Mouse (Mus musculus): ENCODE measurements around the gene Tfap2e.

- TF ChIP-seq CTCF (IDR thresholded peaks at IDR 0.05; ENCODE audit: control insufficient read depth, insufficient read depth, low read length) (no peak), POLR2A (IDR thresholded peaks at IDR 0.05; ENCODE audit: borderline replicate concordance, control insufficient read depth, low read depth, low read length) (no peak)
These were observed 43.1 kb upstream of the Tfap2e start for GRCm38 (mm10) chr4:126779148-126779581.
